Mouse (Mus musculus) adrenal gland, postnatal 36 days (tissue): ENCODE measurements at regions not wholly inside any gene's neighbourhood (a gene's known extent, or its start where the extent isn't known, plus 50 kb on each side); places are given as distances from the start of the nearest gene placed in this dataset.

Experiments
- DNase-seq, 2 experiments: peaks; one replicate each; pipeline ENCODE4 v3.0.0; 2021; ENCODE audit warnings: mixed read lengths in 1 of 2

- DNase-seq, result no peak
These were observed 610.3 kb upstream of the Cox7c start for GRCm38 (mm10) chr13:86657051-86657450.

GRCm38 (mm10) chr13:86621761-86622160 is 575.1 kb upstream of the Cox7c start:
- no peak for DNase-seq

GRCm38 (mm10) chr13:86602015-86602414 is 555.3 kb upstream of the Cox7c start:
- no peak for DNase-seq

GRCm38 (mm10) chr13:86595126-86595525 is 548.4 kb upstream of the Cox7c start:
- DNase-seq, result peak; percentile 16 to 32

GRCm38 (mm10) chr13:86571901-86572300 is 525.2 kb upstream of the Cox7c start:
- DNase-seq, result no peak

GRCm38 (mm10) chr13:86555596-86555995 is 508.9 kb upstream of the Cox7c start:
- no peak for DNase-seq
